Mouse (Mus musculus) midbrain, embryonic 14.5 days (tissue): Measurements from ENCODE around the gene Bag3. TPM values are rescaled to one million over a fixed set of nuclear protein-coding genes. Genes with fewer than 3 reads are reported as not detected.
A peak's percentile ranks its signal among the peaks of the same experiment; 100 is the strongest.

Experiments used
- ATAC-seq: fragments of 200-750 bp; cut with Nextera tagmentation; 2 replicates; pipeline ENCODE4 v1.8.0; 2017; ENCODE audit warnings: moderate number of reproducible peaks, moderate library complexity; ENCODE audit not compliant: low FRiP score, low TSS enrichment
- DNase-seq: peaks from one replicate; pipeline ENCODE4 v3.0.0-alpha.2; 2015
- H3K27ac ChIP-seq: fragments of 300-500 bp; sonication (generic); replicated peaks from 2 replicates; pipeline ENCODE4 v1.5.1; 2014; ENCODE audit warnings: mild to moderate bottlenecking, low read depth, low read length, moderate library complexity
- H3K27me3 ChIP-seq: fragments of 300-500 bp; sonication (generic); 2 replicates; pipeline ENCODE4 v1.6.1; 2014; ENCODE audit warnings: low read length, control low read depth, mixed read lengths; ENCODE audit not compliant: control insufficient read depth, insufficient read depth
- H3K36me3 ChIP-seq: fragments of 300-500 bp; sonication (generic); 2 replicates; pipeline ENCODE4 v1.6.1; 2014; ENCODE audit warnings: low read length, control low read depth; ENCODE audit not compliant: control insufficient read depth, insufficient read depth
- H3K4me1 ChIP-seq: fragments of 300-500 bp; sonication (generic); 2 replicates; pipeline ENCODE4 v1.6.1; 2014; ENCODE audit warnings: mild to moderate bottlenecking, antibody characterized with exemption, low read length, control low read depth; ENCODE audit not compliant: control insufficient read depth, insufficient read depth
- H3K4me2 ChIP-seq: fragments of 300-500 bp; sonication (generic); 2 replicates; pipeline ENCODE4 v1.6.1; 2014; ENCODE audit warnings: mild to moderate bottlenecking, low read length, moderate library complexity
- H3K4me3 ChIP-seq: fragments of 300-500 bp; sonication (generic); replicated peaks from 2 replicates; pipeline ENCODE4 v1.5.1; 2014; ENCODE audit warnings: low read depth, low read length
- H3K9ac ChIP-seq: fragments of 300-500 bp; sonication (generic); replicated peaks from 2 replicates; pipeline ENCODE4 v1.6.1; 2014; ENCODE audit warnings: mild to moderate bottlenecking, low read length, moderate library complexity
- H3K9me3 ChIP-seq: fragments of 300-500 bp; sonication (generic); 2 replicates; pipeline ENCODE4 v1.6.1; 2016; ENCODE audit warnings: low read length, control low read depth, mixed read lengths; ENCODE audit not compliant: control insufficient read depth
- WGBS: fragments of 180-500 bp; shearing (Covaris S2); extraction: QIAGEN DNeasy Blood & Tissue Kit; methylation state at CpG from one replicate; pipeline ENCODE4 v1.1.7; 2014; 5-methylcytosine and 5-hydroxymethylcytosine counted together
- polyA plus RNA-seq: library from polyadenylated mRNA; unstranded; fragments of >200 nt; fragmentation: Nextera tagmentation; extraction: Ambion mirVana; gene quantifications from 2 replicates; pipeline ENCODE4 v1.2.1, GENCODE M21; 2014

The Bag3 gene
- polyA plus RNA-seq, 1 experiment from 2014 or later: 1.7 TPM

DNA sequence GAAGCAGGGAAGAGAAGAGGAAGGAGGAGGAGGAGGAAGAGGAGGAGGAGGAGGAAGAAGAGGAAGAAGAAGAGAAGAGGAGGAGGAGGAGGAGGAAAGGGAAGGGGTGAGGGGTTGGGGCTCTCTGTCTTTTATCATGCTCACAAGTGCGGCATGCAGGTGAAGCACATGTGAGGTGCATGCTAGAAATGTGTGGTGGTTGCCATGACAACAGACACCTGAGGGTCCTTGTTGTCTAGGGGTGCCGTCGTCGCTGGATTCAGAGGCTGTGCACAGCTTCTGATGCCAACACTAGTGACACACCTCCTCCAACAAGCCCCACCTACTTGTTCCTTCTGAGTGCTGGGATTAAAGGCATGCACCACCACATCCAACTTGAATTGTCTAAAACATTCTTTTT is 7.1 kb upstream of the Bag3 start:
- Histone ChIP-seq H3K27me3 (no peaks in the 10 kb centered on the region), H3K9ac (no peak overlapping the region), H3K27ac (no peak overlapping the region), H3K4me2 (no peak overlapping the region), H3K4me1 (no peaks in the 10 kb centered on the region), H3K9me3 (no peaks in the 10 kb centered on the region), H3K36me3 (no peaks in the 10 kb centered on the region), H3K4me3 (no peak overlapping the region)
- WGBS: 61% methylated on average over 4 of the region's 4 CpGs
- DNase-seq (peak; percentile 74), ATAC-seq (no peak)

DNA sequence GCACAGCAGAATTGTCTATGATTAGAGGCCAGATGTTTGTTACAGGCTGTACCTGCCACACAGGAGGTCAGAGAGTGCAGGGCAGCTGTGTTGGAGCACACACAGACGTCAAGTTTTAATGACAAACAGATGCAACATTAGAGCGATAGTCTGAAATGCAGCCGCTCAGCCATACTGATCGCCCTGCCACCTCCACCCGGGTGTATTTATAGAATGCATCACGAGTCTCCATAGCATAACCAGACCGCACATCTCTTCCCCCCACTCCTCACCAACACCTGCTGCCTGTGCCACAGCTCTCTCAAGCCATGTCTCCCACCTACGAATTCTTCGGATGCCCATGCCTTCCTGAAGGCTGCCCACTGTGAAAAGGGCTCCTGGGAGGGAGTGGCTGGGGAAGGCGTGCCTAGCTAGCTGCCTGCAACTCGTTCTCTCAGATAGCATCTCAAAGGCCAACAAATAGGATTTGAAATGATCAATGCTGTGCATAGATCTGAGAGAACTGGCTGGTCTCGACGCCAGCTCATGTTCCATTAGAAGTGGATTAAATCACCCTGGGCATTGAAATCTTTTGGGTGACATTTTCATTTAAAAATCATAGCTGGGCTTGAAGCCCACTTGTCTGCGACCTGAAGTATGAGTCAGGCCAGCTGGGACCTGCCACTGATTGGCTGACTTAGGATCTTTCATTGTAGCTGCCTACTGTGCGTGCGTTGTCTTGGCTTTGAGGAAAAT is 3.9 kb upstream of the Bag3 start:
- peaks cover 23% of the 10 kb centered on the region for H3K27me3 ChIP-seq
- H3K27ac ChIP-seq: no peak overlapping the region
- WGBS: 74% methylated on average over 16 of the region's 16 CpGs
- H3K9ac ChIP-seq: no peak overlapping the region
- H3K4me1 ChIP-seq: peaks cover 6% of the 10 kb centered on the region; the same call in 1 of the 2 replicates
- H3K4me2 ChIP-seq: no peak overlapping the region
- ATAC-seq (no peak), DNase-seq (no peak)
- no peaks in the 10 kb centered on the region for H3K36me3 ChIP-seq
- no peak overlapping the region for H3K4me3 ChIP-seq
- no peaks in the 10 kb centered on the region for H3K9me3 ChIP-seq

DNA sequence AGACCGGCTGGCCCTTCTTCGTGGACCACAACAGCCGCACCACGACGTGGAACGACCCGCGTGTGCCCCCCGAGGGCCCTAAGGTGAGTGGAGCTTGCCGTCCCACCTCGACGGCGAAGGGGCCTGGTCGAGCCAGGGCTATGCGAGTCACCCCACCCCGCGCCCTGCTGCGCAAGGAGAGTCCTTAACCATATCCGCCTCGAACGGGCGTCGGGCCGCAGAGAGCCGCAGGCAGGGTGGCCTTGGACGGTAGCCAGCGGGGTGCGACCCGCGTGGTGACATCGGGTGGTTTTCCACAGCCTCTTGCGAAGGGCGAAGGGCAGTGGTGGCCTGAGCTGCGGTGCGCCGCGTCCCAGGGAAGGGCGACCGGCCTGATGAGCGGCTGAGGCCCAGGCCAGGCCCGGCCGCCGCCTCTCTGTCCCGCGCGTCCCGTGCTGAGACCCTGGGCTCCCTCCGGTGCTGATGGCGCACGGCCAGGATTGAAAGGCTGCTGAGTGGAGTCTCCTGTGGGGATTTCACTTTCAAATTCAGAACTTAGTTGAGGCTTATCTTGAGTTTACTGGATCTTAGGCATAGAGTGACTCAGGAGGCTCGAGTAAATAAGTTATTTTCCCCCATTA is 656 bp downstream of the Bag3 start:
- DNase-seq: peak; percentile 51
- peak overlapping the region; percentile 29; the same call in 1 of the 2 replicates for H3K9ac ChIP-seq
- WGBS: 2% methylated on average over 51 of the region's 51 CpGs
- peak overlapping the region; percentile 58 for H3K4me2 ChIP-seq
- H3K27ac ChIP-seq: peak overlapping the region; percentile 41; the same call in 1 of the 2 replicates
- peak overlapping the region; percentile 34 for H3K4me3 ChIP-seq
- no peak; the same call in 1 of the 2 replicates for ATAC-seq
- H3K9me3 ChIP-seq: no peaks in the 10 kb centered on the region
- peaks cover 26% of the 10 kb centered on the region for H3K27me3 ChIP-seq
- no peaks in the 10 kb centered on the region for H3K36me3 ChIP-seq
- peaks cover 6% of the 10 kb centered on the region for H3K4me1 ChIP-seq

DNA sequence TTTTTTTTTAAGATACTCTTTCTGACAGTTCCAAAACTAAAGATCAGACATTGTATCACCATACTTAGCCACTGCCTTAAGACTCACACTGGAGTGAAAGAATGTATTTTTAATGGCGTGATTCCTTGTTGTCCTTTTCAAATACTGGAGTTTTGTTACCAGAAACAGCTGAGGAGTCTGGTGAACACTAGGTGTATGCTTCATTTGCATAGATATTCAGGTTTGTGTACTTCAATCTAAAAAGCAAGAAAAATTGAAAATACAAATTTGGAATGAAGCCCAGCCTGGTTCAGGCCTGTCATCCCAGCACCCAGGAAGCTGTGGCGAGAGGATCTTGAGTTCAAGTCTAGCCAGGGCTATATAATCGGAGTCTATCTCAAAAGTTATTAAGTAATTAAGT is 1.2 kb downstream of the Bag3 start:
- no peak overlapping the region for H3K9ac ChIP-seq
- H3K4me3 ChIP-seq: no peak overlapping the region
- ATAC-seq (no peak), DNase-seq (no peak)
- 86% methylated on average over 3 of the region's 3 CpGs for WGBS
- no peaks in the 10 kb centered on the region for H3K36me3 ChIP-seq
- H3K27me3 ChIP-seq: peaks cover 26% of the 10 kb centered on the region
- no peak overlapping the region for H3K27ac ChIP-seq
- peak overlapping the region; percentile 58 for H3K4me2 ChIP-seq
- peaks cover 12% of the 10 kb centered on the region for H3K4me1 ChIP-seq
- no peaks in the 10 kb centered on the region for H3K9me3 ChIP-seq

DNA sequence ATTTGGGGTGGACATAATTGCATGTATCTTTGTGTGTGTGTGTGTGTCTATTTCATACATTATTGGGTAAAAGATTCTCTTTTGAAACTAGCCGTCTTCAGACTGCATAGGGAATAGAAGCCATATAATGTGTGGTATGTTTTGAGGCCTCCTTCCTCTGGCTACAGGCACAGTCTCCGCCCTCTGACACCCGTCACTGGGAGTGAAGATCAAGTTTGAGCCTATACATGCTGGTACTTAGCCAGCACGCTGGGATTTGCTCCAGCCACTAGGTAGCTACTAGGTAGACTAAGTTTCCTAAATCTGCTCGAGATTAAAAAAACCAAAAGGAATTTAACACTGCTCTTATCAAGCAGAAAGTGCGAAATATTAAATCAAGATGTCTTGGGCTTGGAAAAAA is 3.2 kb downstream of the Bag3 start:
- no peaks in the 10 kb centered on the region for H3K9me3 ChIP-seq
- no peak overlapping the region for H3K27ac ChIP-seq
- 77% methylated on average over 6 of the region's 6 CpGs for WGBS
- no peak overlapping the region for H3K9ac ChIP-seq
- no peak overlapping the region for H3K4me2 ChIP-seq
- H3K4me1 ChIP-seq: peaks cover 24% of the 10 kb centered on the region
- no peaks in the 10 kb centered on the region for H3K36me3 ChIP-seq
- H3K27me3 ChIP-seq: peaks cover 25% of the 10 kb centered on the region
- no peak overlapping the region for H3K4me3 ChIP-seq
- DNase-seq (no peak), ATAC-seq (no peak)

DNA sequence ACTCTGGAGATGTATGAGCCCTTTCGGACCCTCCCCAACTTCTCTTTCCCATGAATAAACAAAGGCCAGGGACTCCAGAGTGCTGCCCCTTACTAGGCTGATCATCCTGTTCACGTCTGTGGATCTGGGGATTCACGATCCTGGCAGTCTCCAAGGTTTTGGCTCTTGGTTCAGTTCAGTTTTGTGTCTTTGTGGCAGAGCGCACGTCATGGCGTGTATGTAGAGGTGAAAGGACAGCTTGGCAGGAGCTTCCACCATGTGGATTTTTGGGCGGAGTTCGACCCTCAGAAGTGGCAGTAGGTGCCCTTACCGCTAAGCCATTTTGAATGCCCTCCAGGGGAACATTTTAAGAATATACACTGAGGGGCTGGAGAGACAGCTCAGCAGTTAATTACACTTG is 5.2 kb downstream of the Bag3 start:
- ATAC-seq (no peak), DNase-seq (no peak)
- H3K9me3 ChIP-seq: no peaks in the 10 kb centered on the region
- no peak overlapping the region for H3K27ac ChIP-seq
- no peaks in the 10 kb centered on the region for H3K36me3 ChIP-seq
- peaks cover 27% of the 10 kb centered on the region for H3K4me1 ChIP-seq
- H3K27me3 ChIP-seq: peaks cover 11% of the 10 kb centered on the region; the same call in 1 of the 2 replicates
- 79% methylated on average over 9 of the region's 9 CpGs for WGBS
- no peak overlapping the region for H3K4me3 ChIP-seq
- no peak overlapping the region for H3K4me2 ChIP-seq
- H3K9ac ChIP-seq: no peak overlapping the region

DNA sequence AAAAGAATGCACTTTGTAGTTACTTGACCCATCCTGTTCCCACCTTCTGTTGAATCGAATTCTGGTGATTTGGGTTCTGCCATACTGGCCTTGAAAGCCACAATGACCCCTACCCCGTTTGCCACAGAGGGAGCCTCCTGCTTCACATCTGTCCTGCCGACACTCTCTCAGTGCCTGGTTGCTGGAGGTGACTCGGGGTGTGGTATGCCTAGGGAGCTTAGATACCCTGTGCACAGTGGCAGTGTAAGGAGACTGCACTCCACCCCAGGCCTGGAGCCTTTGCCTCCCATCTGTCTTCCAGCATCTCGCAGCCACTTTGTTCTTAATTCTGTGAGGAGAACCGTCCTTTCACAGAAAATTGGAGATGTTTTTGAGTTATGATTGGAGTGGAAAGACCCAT is 5.7 kb downstream of the Bag3 start:
- H3K36me3 ChIP-seq: no peaks in the 10 kb centered on the region
- WGBS: 51% methylated on average over 6 of the region's 6 CpGs
- DNase-seq (no peak), ATAC-seq (no peak)
- no peak overlapping the region for H3K4me2 ChIP-seq
- H3K27me3 ChIP-seq: peaks cover 6% of the 10 kb centered on the region; the same call in 1 of the 2 replicates
- no peaks in the 10 kb centered on the region for H3K9me3 ChIP-seq
- peak overlapping the region; percentile 63; the same call in 1 of the 2 replicates for H3K27ac ChIP-seq
- H3K4me1 ChIP-seq: peaks cover 22% of the 10 kb centered on the region
- H3K9ac ChIP-seq: no peak overlapping the region
- H3K4me3 ChIP-seq: no peak overlapping the region

DNA sequence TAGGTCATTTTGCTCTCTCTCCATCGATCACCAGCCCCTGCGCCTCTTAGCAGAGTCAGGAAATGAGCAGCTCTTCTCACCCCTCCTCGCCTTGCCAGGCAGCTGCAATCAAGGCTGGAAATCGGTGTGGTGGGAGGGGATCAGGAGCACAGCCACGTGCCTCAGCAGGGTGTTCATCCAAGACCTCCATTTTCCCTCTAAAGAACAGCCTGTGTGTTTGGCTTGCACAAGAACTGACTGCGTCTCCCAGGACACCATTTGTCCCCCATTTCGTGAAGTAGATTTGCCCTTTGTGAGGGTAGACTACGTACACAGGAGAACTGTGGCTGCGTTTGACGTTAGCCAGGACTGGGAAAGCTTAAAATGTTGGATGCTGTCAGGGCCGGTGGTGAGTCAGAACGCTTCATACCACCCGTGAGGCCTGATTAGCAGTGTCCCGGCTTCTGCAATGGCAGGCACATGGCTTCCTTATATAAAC is 6.2 kb downstream of the Bag3 start:
- 39% methylated on average over 14 of the region's 14 CpGs for WGBS
- Histone ChIP-seq H3K4me2 (no peak overlapping the region), H3K9ac (no peak overlapping the region), H3K36me3 (no peaks in the 10 kb centered on the region), H3K27me3 (0 out of 2 replicates have a peak, but pooled peaks cover 2% of the 10 kb centered on the region), H3K9me3 (no peaks in the 10 kb centered on the region), H3K4me3 (no peak overlapping the region), H3K27ac (peak overlapping the region; percentile 63; the same call in 1 of the 2 replicates), H3K4me1 (peaks cover 22% of the 10 kb centered on the region)
- ATAC-seq (no peak), DNase-seq (peak; percentile 63)
